Mouse (Mus musculus): ENCODE measurements around the gene Hbp1.

DNA sequence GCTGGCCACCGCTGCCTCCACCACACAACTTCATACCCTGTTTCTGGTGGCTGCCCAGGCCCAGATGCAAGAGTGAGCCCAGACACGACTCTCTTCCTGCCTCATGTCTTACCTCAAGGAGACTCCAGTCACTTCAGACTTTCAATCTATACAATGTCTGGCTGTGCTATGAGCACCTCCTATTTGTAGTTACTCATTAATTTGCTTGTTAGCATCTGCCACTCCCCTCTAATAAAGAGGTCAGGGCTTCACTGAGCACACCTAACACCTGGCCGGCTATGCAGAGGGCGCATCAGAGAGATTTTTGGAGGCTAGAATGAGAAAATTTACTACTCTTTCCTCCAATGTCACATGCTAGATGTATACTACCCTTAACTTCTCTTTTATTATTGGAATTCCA, 40.2 kb upstream of the Hbp1 start:
- TF ChIP-seq POLR2A (IDR thresholded peaks at IDR 0.05; ENCODE audit: low read depth, low read length) (no peak), CTCF (IDR thresholded peaks at IDR 0.05; ENCODE audit: extremely low read depth, insufficient read length, insufficient replicate concordance, low read depth, low read length) (no peak)
